10 mouse cellular contexts compared by ENCODE assay signal in genomic region chr1:95315981-95316380, GRCm38 (mm10). TPM values are rescaled to one million over a fixed set of nuclear protein-coding genes. Genes with fewer than 3 reads are reported as not detected.
DNase-seq lines count a peak whose midpoint lies in the region; ATAC-seq and TF ChIP-seq lines count a peak whose summit lies in the region.
"Had no signal": no experiment of that assay in that cellular context is flagged by ENCODE, and none has a peak within 500 bp of the region (broad histone marks: within the 10 kb centered on the region; RNA-seq: fewer than 3 reads in every experiment).

No protein-coding gene starts in this region.

- H3K36me3 ChIP-seq in forebrain, embryonic 16.5 days (ENCODE audit: control insufficient read depth, insufficient read depth) = no peaks in the 10 kb centered on the region

- H3K27me3 ChIP-seq in forebrain, embryonic 16.5 days (replicated peaks; ENCODE audit: control insufficient read depth, insufficient read depth, low read length) = no peaks in the 10 kb centered on the region

- TF ChIP-seq POLR2A in bone marrow macrophage, adult 2 months (IDR thresholded peaks at IDR 0.05; ENCODE audit: borderline replicate concordance, low read depth, low read length) = no peak

- H3K4me3 ChIP-seq in bone marrow macrophage, adult 2 months (ENCODE audit: insufficient read depth, low read length) = no peak overlapping the region
- peak overlapping the region; percentile 26; the same call in 1 of the 2 replicates for H3K4me3 ChIP-seq in left cerebral cortex, adult 2 months
- no peak overlapping the region for H3K4me3 ChIP-seq in forebrain, embryonic 16.5 days (replicated peaks; ENCODE audit: low read length)
- H3K4me3 ChIP-seq: myocyte had no signal

- no peaks in the 10 kb centered on the region for H3K9me3 ChIP-seq in forebrain, embryonic 16.5 days (ENCODE audit: control insufficient read depth, low read length)

- H3K27ac ChIP-seq in bone marrow macrophage, adult 2 months (ENCODE audit: insufficient read depth, low read depth, low read length) = peak overlapping the region; percentile 12; the same call in 1 of the 2 replicates
- H3K27ac ChIP-seq in left cerebral cortex, adult 2 months = no peak overlapping the region
- no peak overlapping the region for H3K27ac ChIP-seq in forebrain, embryonic 16.5 days (ENCODE audit: low read length)

- H3K4me2 ChIP-seq in forebrain, embryonic 16.5 days (ENCODE audit: low read length) = no peak overlapping the region

- ATAC-seq in frontal cortex, adult (ENCODE audit: low TSS enrichment) = peak; percentile 68
- ATAC-seq in forebrain, embryonic 16.5 days = no peak

- no peak for TF ChIP-seq CTCF in bone marrow macrophage, adult 2 months (IDR thresholded peaks at IDR 0.05; ENCODE audit: low read depth, low read length)
- no peak for TF ChIP-seq CTCF in left cerebral cortex, adult 2 months (IDR thresholded peaks at IDR 0.05)

- 60% methylated on average over 6 of the region's 6 CpGs for WGBS in forebrain, embryonic 16.5 days

- H3K9ac ChIP-seq in forebrain, embryonic 16.5 days (replicated peaks; ENCODE audit: low read depth, low read length) = no peak overlapping the region

- DNase-seq in frontal cortex, postnatal 25 days (ENCODE audit: low spot score in 2 of 2) = no peak
- peak; percentile 12 to 26 for DNase-seq in cerebellum, postnatal 36 days
- peak; percentile 18 to 19 for DNase-seq in left cerebral cortex, adult 2 months (ENCODE audit: extremely low spot score in 1 of 2, low spot score in 2 of 2)
- no peak for DNase-seq in spleen, postnatal 36 days (ENCODE audit: low spot score in 2 of 2)
- no peak for DNase-seq in urinary bladder, adult 18-20 months (ENCODE audit: low spot score in 2 of 2)
- DNase-seq: kidney, adult 9 months had no signal

- intact Hi-C loops in left cerebral cortex, adult 2 months (cut with DNase I) = no loop called here

- H3K4me1 ChIP-seq in bone marrow macrophage, adult 2 months (ENCODE audit: control insufficient read depth, insufficient read depth, low read length) = peaks cover 25% of the 10 kb centered on the region
- peaks cover 16% of the 10 kb centered on the region for H3K4me1 ChIP-seq in forebrain, embryonic 16.5 days (replicated peaks; ENCODE audit: control insufficient read depth, insufficient read depth, low read length)

RNA-seq across cellular contexts. Expression of gene Fam174a, which starts 2.6 kb away (rescaled TPM):
- 94.4 and 115 TPM in 2 replicates for polyA plus RNA-seq in bone marrow macrophage, adult 2 months (2012; ENCODE audit: insufficient read depth, insufficient read length, missing spikeins)
- total RNA-seq in left cerebral cortex, adult 2 months (2021) = 10 to 100 TPM; 38.4 to 38.9 TPM
- polyA plus RNA-seq in forebrain, embryonic 16.5 days (2015; fragmentation: Nextera tagmentation; extraction: Ambion mirVana) = 19.7 and 20.1 TPM in 2 replicates

Comparison
In these comparisons a context has a peak if more than half of its experiments do, and no peak if none do; other contexts are left out.
1. DNase-seq: peak in cerebellum, postnatal 36 days (2 of 2) and left cerebral cortex, adult 2 months (2 of 2); none in frontal cortex, postnatal 25 days (0 of 2), spleen, postnatal 36 days (0 of 2) and urinary bladder, adult 18-20 months (0 of 2).